Mouse (Mus musculus) gastrocnemius, postnatal 36 days (tissue): ENCODE data around the gene Art3. TPM values are rescaled to one million over a fixed set of nuclear protein-coding genes. Genes with fewer than 3 reads are reported as not detected.

Experiments
- DNase-seq, 2 experiments: peaks; one replicate each; pipeline ENCODE4 v3.0.0; 2022
- intact Hi-C: fragments of 180-260 bp; cut with DNase I; formaldehyde crosslinking; loops from one replicate; pipeline ENCODE4 v1.15.1; 2025
- long read RNA-seq, 2 experiments: library from polyadenylated mRNA; stranded (forward); transcript quantifications; one replicate each; pipeline ENCODE4 v2.0.0; 2021
- total RNA-seq, 2 experiments: library from RNA; stranded (reverse); gene quantifications; 2 replicates each; pipeline ENCODE4 v1.2.3; 2021

The Art3 gene
- 100 to 1,000 TPM; 384 to 415 TPM for total RNA-seq
- long read RNA-seq, experiment 1, transcript Art3-211 (8 exons, 1,187 nt): major isoform, 5 of 116 reads
- long read RNA-seq, experiment 1, partial matches to known transcripts: 4 of 116 reads
- long read RNA-seq, experiment 1, other reads (novel, unspliced or antisense): 107 of 116 reads
- long read RNA-seq, experiment 2, transcript Art3-211 (8 exons, 1,187 nt): major isoform, 6 of 143 reads
- long read RNA-seq, experiment 2, partial matches to known transcripts: 21 of 143 reads
- long read RNA-seq, experiment 2, other reads (novel, unspliced or antisense): 116 of 143 reads

DNA sequence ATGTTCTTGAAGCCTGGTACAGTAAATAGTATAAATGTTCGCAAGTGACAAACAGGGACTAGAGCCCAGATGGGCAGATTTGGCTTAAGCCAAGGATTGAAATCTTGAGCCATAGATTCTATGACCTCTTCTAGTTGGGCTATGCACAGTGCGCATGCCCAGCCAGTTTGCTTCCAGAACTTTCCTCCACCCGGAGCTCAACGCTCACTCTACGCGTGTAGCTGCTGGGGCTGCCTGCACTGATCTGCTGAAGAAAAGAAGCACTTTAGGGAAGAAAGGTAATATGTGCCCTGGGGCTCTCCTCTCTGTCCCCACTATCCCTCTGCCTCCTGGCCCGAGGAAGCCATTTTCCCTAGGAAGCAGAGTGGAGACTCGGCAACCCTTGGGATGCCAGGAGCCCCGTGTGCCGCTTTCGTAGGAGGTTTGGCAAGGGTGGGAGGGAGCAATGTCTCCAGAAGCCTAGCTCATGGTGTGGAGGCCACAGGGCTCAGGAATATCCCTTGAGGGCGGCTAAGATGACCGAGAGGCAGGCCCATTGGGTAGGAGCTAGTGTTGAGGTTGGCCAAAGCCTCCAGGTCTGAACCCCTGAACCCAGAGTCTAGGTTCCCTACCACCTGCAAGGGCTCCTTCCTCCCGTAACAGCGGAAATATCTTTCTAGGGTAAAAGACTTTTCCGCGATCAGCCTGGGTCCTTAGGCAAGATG lies at the start of gene Art3:
TSS of gene Art3 (plus strand) at position 193 of the 704 bp plus-strand sequence.
- intact Hi-C loops: no loop called here
- no peak for DNase-seq

DNA sequence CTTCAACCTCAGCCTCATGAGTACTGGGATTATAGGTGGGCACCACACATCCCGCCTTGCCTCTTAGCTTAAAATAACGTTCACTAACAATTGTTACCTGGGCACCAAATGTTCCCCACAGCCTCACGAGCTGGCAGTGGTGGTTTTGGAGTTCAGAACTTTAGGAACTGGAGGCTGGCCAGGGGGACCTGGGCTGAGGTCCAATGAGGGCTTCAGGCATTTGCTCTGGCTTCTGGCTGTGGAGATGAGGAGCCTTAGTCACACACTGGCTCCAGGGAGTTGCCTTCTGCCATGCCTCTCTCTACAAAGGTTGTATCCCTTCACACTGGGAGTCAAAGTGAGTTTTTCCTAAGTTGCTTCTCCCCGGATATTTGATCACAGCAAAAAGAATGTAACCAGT lies 49.1 kb upstream of the Art3 start:
- peak in 1 of 2 experiments; percentile 25 for DNase-seq

DNA sequence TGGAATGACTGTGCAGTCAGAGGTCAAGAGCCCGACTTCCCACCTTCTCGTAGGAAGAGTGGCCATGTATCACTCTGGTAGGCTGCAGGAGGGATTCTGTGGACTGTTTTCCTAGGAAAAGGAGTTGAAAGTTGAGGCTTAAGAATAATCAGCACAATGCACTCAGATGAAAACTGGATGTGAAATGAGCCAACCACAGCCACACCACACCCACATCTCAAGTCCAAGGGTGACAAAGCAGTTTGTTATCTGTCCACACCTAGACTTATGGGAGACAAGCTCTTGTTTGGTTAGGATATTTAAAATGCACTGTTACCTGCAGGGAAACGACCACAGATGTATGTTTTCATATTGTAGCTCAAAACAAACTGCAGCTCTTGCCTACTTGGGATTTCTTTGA lies 48.5 kb upstream of the Art3 start:
- intact Hi-C loops: no loop called here
- DNase-seq: no peak

More for the DNA sequence above, 49.1 kb upstream of the Art3 start:
- intact Hi-C loops: no loop called here

DNA sequence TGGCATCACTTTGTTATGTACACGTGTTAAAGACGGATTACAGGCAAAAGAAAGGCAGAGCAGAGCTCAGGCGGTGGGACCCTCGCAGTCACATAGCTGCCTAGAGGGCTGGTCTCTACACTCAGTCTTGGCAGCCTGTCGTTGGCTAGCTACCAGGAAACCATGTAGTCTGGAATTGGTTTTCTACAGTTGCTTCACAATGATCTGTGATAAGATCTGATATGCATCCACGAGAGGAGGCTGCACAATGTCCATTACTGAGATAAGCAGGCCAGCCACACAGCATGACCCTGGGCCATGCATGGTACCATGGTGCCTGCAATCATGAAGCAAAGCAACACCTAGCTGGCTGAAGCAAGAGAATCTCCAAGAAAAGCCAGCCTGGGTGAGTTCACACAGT lies 43.8 kb upstream of the Art3 start:
- intact Hi-C loops: no loop called here
- DNase-seq: no peak

DNA sequence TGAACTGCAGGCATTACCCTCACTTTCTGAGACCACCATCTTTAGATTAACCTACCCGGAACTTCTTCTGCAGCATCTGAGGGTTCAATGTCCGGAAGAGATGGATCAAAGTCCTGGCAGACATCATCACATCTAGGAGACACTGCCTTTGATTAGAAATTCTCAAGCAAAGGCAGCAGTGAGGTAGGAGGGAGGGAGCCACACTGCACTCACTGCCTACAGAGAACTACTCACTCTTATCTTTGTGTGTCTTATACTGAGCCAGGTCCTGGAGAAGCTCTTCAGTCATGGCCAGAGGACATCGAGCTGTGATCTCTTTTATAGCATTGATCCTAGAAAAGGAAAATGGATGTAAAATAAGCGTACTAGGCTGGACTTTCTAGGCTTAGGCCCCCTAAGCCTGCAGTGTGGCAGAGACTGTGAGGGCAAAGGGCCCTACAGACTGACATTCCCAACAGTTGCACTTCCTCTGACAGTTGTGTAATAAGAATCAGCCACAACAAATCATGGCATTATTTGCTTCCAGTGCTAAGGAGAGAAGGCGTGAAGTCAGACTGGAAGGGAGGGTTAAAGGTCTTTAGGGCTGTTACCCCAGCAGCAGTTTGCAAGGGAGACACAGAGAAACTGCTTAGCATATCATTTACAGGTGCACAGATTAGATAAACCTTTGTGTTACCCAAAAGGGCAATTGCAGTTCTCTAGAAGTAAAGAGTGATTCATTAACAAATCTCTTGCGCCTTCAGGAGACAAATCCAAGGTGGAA lies 39.8 kb upstream of the Art3 start:
- DNase-seq: no peak

DNA sequence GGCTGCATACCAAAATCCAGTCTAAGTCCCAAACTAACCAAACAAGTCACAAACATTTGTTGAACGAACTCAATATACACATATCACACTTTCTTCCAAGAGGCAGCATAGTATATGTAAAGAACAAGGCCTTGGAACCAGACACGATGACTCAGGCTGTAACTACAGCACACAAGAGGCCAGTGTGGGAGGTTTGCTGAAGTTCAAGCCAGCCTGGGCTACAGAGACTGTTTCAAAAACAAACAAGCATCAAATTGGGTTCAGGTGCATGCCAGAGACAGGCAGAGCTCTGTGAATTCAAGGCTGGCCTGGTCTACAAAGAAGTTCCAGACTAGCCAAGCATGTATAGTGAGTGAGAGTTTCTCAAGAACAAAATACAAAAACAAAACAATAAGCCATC lies 37.1 kb upstream of the Art3 start:
- intact Hi-C loops: no loop called here
- no peak for DNase-seq

More for the DNA sequence above, 39.8 kb upstream of the Art3 start:
- intact Hi-C loops: no loop called here

DNA sequence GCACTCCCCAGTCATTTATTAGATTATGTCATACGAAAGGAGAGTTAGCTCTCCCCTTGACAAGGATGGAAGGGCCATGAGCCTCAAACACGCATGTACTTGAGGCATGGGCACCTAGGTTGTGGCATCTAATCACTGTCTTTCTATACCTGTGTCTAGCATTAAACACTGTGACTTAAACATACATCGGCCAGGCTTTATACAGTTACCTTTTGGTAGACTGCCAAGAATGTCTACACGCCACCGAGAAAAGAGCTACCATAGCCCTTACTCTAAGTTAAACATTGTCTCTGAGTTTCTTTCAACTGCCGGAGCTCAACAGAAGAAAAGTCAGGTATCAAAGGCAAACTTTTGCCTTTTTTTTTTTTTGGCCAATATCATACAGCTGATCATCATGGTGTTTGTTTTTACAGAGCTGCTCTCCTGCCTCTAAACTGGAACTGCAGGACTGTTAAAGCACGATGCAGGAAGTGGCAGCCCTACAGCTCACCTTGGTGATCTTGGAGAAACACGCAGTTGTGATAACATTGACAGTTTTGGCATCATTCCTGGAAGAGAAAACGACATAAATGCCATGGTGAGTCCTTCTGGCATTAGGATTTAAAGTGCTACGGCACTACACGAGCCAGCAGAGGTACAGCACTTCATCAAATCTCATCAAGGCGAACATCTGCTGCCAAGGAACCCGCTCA lies 29.3 kb upstream of the Art3 start:
- intact Hi-C loops: no loop called here
- DNase-seq: no peak

DNA sequence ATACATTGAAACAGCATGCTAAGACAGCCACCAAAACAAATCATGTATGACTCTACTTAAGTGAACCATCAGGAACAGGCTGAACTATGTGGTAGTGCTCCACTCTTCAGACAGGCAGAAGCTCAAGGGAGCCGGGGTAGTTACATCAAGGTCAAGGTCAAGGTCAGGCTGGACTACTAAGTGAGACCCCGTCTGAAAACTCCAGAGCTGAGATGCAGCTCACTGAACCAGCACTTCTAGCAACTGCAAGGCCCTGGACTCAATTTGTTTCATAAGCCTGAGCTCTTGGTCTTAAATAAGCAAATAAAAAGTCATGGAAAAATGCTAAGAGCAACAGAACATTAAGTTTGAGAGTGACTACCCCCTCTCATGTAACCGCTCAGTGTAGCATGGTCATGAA lies 27.3 kb upstream of the Art3 start:
- intact Hi-C loops: no loop called here
- DNase-seq: no peak

DNA sequence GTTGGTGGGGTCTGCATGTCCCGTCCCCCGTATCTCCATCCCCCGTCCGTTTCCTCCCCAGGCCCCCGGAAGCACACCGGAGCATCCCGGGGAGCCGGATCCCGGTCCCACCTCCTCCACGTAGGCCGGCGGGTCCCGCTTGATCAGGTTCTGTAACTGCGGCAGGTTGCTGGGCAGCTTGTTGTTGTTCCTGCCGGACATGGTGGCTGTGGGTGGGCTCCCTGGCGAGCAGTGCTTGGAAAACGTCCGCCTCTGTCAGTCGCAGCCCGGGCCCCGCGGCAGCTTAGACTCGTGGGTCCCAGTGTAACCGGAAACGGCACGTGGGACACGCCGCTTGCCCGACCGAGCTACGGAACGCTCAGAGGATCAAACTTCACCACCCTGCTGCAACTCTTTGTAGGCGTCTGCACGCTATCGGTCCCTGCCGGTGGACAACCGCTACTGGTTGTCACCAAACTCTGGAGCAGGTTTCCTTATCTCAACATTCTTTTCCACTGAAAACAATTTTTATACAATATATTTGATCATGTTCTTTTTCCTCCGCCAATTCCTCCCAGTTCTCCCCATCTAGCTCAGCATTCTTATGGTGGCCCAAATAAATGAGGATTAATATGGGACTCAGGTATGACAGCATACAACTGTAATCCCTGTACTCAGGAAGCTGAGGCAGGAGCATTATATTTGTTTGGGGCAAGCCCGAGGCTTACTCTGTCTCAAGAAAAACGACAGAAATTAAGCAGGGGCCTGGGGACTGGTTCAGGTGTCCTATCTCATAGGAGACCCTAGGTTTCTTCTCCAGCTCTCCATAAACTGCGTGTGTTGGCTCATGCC lies 21.7 kb upstream of the Art3 start, which contains the start of gene Sdad1:
TSS of gene Sdad1 (minus strand) at position 799 of the 831 bp plus-strand sequence.
- intact Hi-C loops: loop anchor here (5.0 kb wide), 1 partner anchor 87 kb away; no protein-coding TSS in a partner anchor
- DNase-seq: peak; percentile 85

DNA sequence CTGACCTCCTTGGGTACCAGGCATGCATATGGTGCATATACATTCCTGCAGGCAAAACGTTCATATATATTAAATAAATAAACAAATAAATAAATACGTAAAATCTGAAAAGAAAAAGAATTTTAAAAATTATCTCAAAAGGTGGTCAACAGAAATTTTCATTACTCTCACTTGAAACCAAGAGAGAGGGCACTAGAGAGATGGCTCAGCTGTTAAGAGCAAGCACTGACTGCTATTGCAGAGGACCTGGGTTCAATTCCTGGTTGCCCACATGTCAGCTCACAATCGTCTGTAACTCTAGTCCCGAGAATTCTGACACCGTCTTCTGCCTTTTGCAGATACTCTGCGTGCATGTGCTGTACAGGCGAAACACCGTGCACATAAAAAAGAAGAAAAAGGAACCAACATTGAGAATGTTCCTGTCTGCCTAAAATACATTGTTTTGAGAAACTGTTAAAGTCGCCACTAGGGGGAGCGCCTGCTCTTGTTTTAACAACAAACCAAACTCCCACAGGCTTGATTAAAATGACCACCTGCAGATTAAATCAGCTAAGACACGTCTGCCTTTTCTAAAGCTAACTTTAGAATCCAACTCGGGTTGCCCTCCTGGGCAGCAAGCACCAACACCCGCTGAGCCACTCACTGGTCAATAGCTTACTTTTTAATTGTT lies 19.4 kb upstream of the Art3 start:
- intact Hi-C loops: loop anchor here (5.0 kb wide), 1 partner anchor 85 kb away; no protein-coding TSS in a partner anchor

DNA sequence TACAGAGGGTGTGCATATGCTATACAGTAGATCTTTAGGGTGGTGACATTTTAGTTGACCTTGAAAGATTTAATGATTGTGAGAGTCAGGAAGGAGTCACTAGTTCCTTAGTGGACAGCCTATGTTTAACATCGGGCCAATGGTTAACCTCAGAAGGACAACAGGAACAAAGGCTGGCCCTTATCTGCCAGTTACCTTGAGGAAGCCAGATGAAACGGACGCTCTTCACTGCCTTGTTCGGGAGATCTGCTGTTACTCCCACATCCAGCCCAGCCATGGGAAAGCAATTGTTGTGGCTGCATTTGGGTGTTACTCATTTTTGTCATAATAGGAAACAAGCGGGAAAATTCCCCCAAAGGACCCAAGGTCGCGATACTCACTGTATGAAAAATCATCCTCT lies 17.9 kb upstream of the Art3 start:
- no peak for DNase-seq
- intact Hi-C loops: loop anchor here (1.0 to 5.0 kb wide), 2 partner anchors 68 to 84 kb away; no protein-coding TSS in a partner anchor

More for the DNA sequence above, 19.4 kb upstream of the Art3 start:
- DNase-seq: peak; percentile 67 to 78

DNA sequence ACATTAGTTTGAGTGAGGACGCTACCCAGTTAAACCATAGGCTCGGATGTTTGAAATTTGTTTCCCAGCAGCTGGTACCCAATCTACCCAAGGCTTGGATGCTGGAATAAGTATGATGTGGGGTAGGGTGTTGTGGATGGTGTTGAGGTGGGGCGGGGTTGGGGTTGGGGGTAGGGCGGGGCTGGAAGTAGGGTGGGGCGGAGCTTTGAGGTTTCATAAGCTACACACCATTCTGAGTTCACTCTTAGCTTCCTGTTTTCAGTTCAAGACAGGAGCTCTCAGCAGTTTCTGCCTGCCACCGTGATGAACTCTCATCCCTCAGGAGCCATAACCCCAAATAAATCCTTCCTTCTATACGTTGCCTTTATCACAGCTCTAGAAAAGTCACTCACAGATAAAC lies 13.5 kb upstream of the Art3 start:
- DNase-seq: no peak
- intact Hi-C loops: no loop called here

DNA sequence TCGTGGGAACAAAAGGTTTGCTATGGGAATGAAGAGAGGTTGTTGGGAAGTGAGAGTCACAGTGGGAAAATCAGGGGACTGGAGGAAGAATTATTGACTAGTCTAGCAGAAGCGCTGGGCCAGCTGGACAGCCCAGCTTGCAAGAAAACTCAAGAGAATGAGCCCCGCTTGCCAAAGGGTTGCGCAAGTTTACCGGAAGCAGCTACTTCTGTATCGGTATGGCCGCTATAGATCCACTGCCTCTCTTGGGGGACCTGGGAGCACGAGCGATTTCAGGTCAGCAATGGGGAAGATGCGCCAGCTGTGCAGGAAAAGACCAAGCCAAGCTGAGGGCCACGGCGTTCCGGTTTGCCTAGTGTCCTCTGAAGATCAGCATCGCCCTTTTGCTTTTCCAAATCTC lies 13.0 kb upstream of the Art3 start:
- intact Hi-C loops: no loop called here
- DNase-seq: peak in 1 of 2 experiments; percentile 18

DNA sequence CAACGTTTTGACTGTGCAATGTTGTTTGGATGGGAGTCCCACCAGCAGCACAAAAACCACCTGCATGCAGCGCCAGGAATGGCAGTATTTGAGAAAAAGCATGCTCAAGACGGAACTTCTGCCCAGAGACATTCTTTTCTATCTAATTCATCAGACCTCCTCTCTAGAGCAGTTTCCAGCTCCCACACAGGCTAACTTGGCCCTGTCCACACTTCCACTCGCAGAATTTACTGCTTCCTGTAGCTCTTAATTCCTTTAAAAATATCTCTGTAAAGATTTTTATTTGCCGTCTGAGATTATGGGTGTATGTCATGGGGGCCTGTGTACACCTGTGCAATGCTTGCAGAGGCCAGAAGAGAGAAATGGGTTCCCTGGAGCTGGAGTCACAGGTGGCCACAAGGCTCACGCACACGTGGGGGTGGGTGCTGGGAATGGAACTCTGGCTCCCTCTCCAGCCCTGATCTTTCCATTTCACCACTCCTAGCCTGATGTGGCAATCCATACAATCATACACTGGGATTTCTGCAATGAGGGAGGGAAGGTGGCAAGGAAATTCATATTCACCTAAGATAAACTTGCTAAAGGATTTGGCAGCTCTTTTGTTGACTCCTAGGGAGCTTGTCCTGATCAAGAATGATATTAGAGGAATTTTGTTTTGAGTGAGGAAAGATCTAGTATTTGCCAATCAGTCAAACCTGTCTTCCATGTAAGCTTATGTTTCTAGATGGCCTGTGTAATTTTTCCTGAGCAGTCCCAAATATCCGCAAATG lies 9.8 kb upstream of the Art3 start:
- intact Hi-C loops: no loop called here
- DNase-seq: no peak

DNA sequence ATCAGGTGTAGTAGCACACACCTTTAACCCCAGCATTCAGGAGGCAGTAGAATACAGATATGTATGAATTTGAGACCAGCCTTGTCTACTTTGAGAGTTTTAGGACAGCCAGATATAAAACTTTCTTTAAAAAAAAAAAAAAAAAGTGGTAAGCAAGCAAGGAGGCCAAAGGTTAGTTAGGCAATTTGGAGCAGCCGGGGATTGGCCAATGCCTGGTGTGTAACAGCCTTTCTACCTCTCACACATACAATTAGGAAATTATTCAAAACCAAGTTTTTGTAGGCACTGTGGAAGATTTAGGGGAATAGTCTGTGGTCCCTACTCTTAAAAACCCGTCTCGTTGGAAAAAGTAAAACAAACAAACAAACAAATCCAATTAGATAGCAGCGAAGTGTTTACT lies 9.0 kb upstream of the Art3 start:
- intact Hi-C loops: no loop called here
- DNase-seq: no peak

DNA sequence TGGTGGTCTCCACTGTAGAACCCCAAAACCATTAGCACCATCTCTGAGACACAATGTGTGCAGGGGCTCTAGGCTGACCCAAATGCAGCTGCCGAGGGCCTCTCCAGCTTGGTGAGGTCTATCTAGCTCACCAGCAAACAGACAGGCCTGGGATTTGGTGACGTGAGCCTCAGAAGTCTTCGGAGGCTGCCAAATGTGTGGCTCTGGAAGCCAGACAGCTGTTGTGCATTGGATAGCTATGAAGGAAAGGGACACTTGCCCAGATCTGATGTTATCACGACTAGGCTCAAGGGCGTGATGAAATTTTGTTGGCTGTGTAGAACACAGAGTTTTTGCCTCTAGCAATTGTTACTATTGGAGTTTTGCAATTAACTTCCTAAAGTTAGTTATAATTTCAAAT lies 8.4 kb upstream of the Art3 start:
- DNase-seq: peak; percentile 49 to 70
- intact Hi-C loops: no loop called here

DNA sequence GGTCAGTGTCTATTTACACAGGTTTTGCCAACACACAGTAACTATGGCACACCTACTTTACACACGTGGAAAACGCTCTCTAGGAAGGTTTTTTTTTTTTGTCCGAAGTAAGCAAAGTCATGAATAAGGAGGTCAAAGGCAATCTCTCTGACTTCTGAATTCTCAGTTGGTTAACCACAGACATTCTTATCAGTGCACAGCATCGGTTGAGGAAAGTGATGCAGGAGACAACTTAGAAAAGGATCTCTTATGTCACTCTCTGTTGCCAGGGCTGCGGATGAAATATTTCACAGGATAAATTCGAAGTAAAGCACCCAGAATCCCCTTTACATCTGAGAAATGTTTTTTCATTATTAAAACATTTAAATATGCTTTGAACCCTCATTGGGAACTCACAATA lies 4.3 kb upstream of the Art3 start:
- intact Hi-C loops: no loop called here
- DNase-seq: no peak

DNA sequence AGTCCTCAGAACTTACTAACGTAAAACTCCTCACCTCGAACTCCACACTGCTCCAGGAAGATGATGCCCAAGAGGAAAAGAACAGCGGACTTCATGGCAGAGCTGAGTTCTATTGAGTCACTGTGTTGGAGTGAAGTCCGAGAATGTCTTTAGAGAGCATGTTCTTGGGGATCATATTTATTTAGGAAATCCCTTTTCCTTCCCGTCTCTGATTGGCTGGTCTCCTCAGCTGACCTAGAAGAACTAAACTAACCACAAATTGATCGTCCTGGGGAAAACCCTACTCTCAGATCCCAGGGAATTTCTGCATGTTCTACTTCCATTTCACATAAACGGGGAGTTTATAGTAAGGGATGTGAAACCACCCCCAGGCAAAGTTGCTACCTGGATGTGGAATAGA lies 3.7 kb upstream of the Art3 start, which contains the start of gene Cxcl9:
TSS of gene Cxcl9 (minus strand) at position 151 of the 400 bp plus-strand sequence.
- intact Hi-C loops: no loop called here
- DNase-seq: no peak
